Mouse (Mus musculus) brain, embryonic 14.5 days (tissue): ENCODE results near the gene Gm48552.

ENCODE experiments used
- CTCF ChIP-seq: fragments of 200-500 bp; IDR thresholded peaks from 2 replicates; pipeline ENCODE4 v1.5.1; 2012; ENCODE audit warnings: inconsistent platforms, mild to moderate bottlenecking, moderate library complexity, borderline replicate concordance; ENCODE audit not compliant: insufficient read depth, insufficient read length; ENCODE audit errors: extremely low read depth
- POLR2A ChIP-seq: fragments of 200-500 bp; IDR thresholded peaks from 2 replicates; pipeline ENCODE4 v1.6.1; 2012; ENCODE audit warnings: mild to moderate bottlenecking, inconsistent platforms, borderline replicate concordance; ENCODE audit not compliant: poor library complexity, insufficient read depth, insufficient read length, severe bottlenecking; ENCODE audit errors: extremely low read depth

DNA sequence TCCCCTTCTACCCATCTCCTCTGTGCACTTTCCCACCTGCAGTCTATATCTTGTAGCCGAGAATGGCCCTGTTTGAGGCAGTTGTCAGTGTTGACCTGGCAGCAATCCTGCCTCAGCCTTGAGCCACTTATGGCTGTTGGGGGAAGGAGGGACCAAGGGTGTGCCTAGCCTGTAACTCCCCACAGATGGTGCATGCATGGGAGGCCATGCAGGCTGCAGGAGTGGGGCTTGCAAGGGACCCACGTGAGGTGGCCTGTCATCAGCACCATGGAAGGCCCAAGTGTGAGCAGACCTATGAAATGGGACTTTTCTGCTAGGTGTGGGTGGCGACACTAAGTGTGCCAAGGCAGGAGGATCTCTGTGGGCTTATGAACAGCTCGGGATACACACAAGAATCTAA is 23.7 kb upstream of the Gm48552 start:
- TF ChIP-seq POLR2A = no peak
- no peak for TF ChIP-seq CTCF
